Mouse (Mus musculus) stomach, postnatal 0 days (tissue): ENCODE measurements at regions not wholly inside any gene's neighbourhood (a gene's known extent, or its start where the extent isn't known, plus 50 kb on each side); places are given as distances from the start of the nearest gene placed in this dataset.

Source experiments
- ATAC-seq: fragments of 200-750 bp; cut with Nextera tagmentation; 2 replicates; pipeline ENCODE4 v1.8.0; 2017; ENCODE audit not compliant: low FRiP score, low TSS enrichment
- DNase-seq: peaks from one replicate; pipeline ENCODE4 v3.0.0-alpha.2; 2016; ENCODE audit warnings: low spot score
- H3K27ac ChIP-seq: fragments of 300-500 bp; sonication (generic); replicated peaks from 2 replicates; pipeline ENCODE4 v1.5.1; 2014; ENCODE audit warnings: mild to moderate bottlenecking, control low read depth
- H3K27me3 ChIP-seq: fragments of 300-500 bp; sonication (generic); 2 replicates; pipeline ENCODE4 v1.6.1; 2014; ENCODE audit warnings: low read length; ENCODE audit not compliant: control insufficient read depth, insufficient read depth
- H3K36me3 ChIP-seq: fragments of 300-500 bp; sonication (generic); 2 replicates; pipeline ENCODE4 v1.6.1; 2014; ENCODE audit warnings: low read length, mixed read lengths; ENCODE audit not compliant: control insufficient read depth, insufficient read depth
- H3K4me1 ChIP-seq: fragments of 300-500 bp; sonication (generic); replicated peaks from 2 replicates; pipeline ENCODE4 v1.6.1; 2014; ENCODE audit warnings: antibody characterized with exemption; ENCODE audit not compliant: control insufficient read depth, insufficient read depth
- H3K4me2 ChIP-seq: fragments of 300-500 bp; sonication (generic); replicated peaks from 2 replicates; pipeline ENCODE4 v1.6.1; 2014; ENCODE audit warnings: low read depth, mild to moderate bottlenecking, control low read depth, moderate library complexity
- H3K4me3 ChIP-seq: fragments of 300-500 bp; sonication (generic); 2 replicates; pipeline ENCODE4 v1.5.1; 2014; ENCODE audit warnings: low read depth, low read length, control low read depth
- H3K9ac ChIP-seq: fragments of 300-500 bp; sonication (generic); 2 replicates; pipeline ENCODE4 v1.6.1; 2014; ENCODE audit warnings: mild to moderate bottlenecking, low read length, control low read depth, mixed read lengths
- H3K9me3 ChIP-seq: fragments of 300-500 bp; sonication (generic); 2 replicates; pipeline ENCODE4 v1.6.1; 2016; ENCODE audit warnings: low read length; ENCODE audit not compliant: control insufficient read depth
- CTCF ChIP-seq: IDR thresholded peaks from 2 replicates; pipeline ENCODE4 v1.5.1; 2016; ENCODE audit warnings: antibody characterized with exemption, low read depth, mild to moderate bottlenecking, moderate library complexity
- EP300 ChIP-seq: optimal IDR thresholded peaks from 2 replicates; pipeline ENCODE3; 2016; ENCODE audit warnings: antibody characterized with exemption
- WGBS: fragments of 180-500 bp; shearing (Covaris S2); extraction: QIAGEN DNeasy Blood & Tissue Kit; methylation state at CpG from one replicate; pipeline ENCODE4 v1.1.7; 2014; 5-methylcytosine and 5-hydroxymethylcytosine counted together

- TF ChIP-seq EP300 (no peak), CTCF (no peak)
- Histone ChIP-seq H3K36me3 (no peaks in the 10 kb centered on the region), H3K4me1 (no peaks in the 10 kb centered on the region), H3K4me3 (no peak overlapping the region), H3K9me3 (no peaks in the 10 kb centered on the region), H3K27ac (no peak overlapping the region), H3K27me3 (no peaks in the 10 kb centered on the region), H3K9ac (no peak overlapping the region), H3K4me2 (no peak overlapping the region)
- no peak for DNase-seq
- 57% methylated on average over 4 of the region's 4 CpGs for WGBS
- no peak for ATAC-seq
These were observed 90.7 kb upstream of the Cmc1 start for GRCm38 (mm10) chr9:118240711-118241110.

GRCm38 (mm10) chr9:118246820-118247628, 97.0 kb upstream of the Cmc1 start:
- 45% methylated on average over 15 of the region's 15 CpGs for WGBS
- Histone ChIP-seq H3K4me1 (no peaks in the 10 kb centered on the region), H3K9ac (no peak overlapping the region), H3K36me3 (no peaks in the 10 kb centered on the region), H3K27me3 (no peaks in the 10 kb centered on the region), H3K9me3 (no peaks in the 10 kb centered on the region), H3K4me2 (no peak overlapping the region), H3K27ac (no peak overlapping the region), H3K4me3 (no peak overlapping the region)
- TF ChIP-seq CTCF (no peak), EP300 (no peak)
- no peak for DNase-seq
- no peak for ATAC-seq

GRCm38 (mm10) chr9:118253829-118254228, 103.9 kb upstream of the Cmc1 start:
- H3K4me1 ChIP-seq: no peaks in the 10 kb centered on the region
- H3K27ac ChIP-seq: no peak overlapping the region
- TF ChIP-seq CTCF: no peak
- TF ChIP-seq EP300: no peak
- DNase-seq (no peak), ATAC-seq (no peak)
- no peak overlapping the region for H3K4me3 ChIP-seq
- H3K36me3 ChIP-seq: no peaks in the 10 kb centered on the region
- no peaks in the 10 kb centered on the region for H3K9me3 ChIP-seq
- H3K27me3 ChIP-seq: no peaks in the 10 kb centered on the region
- no peak overlapping the region for H3K9ac ChIP-seq
- no peak overlapping the region for H3K4me2 ChIP-seq

GRCm38 (mm10) chr9:118255200-118255733, 105.3 kb upstream of the Cmc1 start:
- Histone ChIP-seq H3K4me3 (no peak overlapping the region), H3K36me3 (no peaks in the 10 kb centered on the region), H3K9me3 (no peaks in the 10 kb centered on the region), H3K4me1 (no peaks in the 10 kb centered on the region), H3K27me3 (no peaks in the 10 kb centered on the region), H3K27ac (no peak overlapping the region), H3K9ac (no peak overlapping the region), H3K4me2 (no peak overlapping the region)
- DNase-seq (no peak), ATAC-seq (no peak)
- 55% methylated on average over 9 of the region's 9 CpGs for WGBS
- no peak for TF ChIP-seq EP300
- no peak for TF ChIP-seq CTCF

- DNase-seq (no peak), ATAC-seq (no peak)
- no peak for TF ChIP-seq EP300
- TF ChIP-seq CTCF: no peak
- no peaks in the 10 kb centered on the region for H3K27me3 ChIP-seq
- no peak overlapping the region for H3K27ac ChIP-seq
- WGBS: 38% methylated on average over 11 of the region's 11 CpGs
- no peaks in the 10 kb centered on the region for H3K9me3 ChIP-seq
- no peak overlapping the region for H3K4me3 ChIP-seq
- no peaks in the 10 kb centered on the region for H3K4me1 ChIP-seq
- no peak overlapping the region for H3K4me2 ChIP-seq
- no peaks in the 10 kb centered on the region for H3K36me3 ChIP-seq
- H3K9ac ChIP-seq: no peak overlapping the region
These were observed 105.8 kb upstream of the Cmc1 start for GRCm38 (mm10) chr9:118255751-118256266.

- 57% methylated on average over 5 of the region's 5 CpGs for WGBS
- no peak overlapping the region for H3K9ac ChIP-seq
- H3K4me3 ChIP-seq: no peak overlapping the region
- TF ChIP-seq EP300 (no peak), CTCF (no peak)
- no peak for DNase-seq
- H3K4me1 ChIP-seq: no peaks in the 10 kb centered on the region
- no peak overlapping the region for H3K27ac ChIP-seq
- H3K4me2 ChIP-seq: no peak overlapping the region
- ATAC-seq: no peak
- no peaks in the 10 kb centered on the region for H3K9me3 ChIP-seq
- H3K27me3 ChIP-seq: no peaks in the 10 kb centered on the region
- H3K36me3 ChIP-seq: no peaks in the 10 kb centered on the region
These were observed 116.3 kb upstream of the Cmc1 start for GRCm38 (mm10) chr9:118266298-118266697.
